Mouse (Mus musculus) telencephalon, adult 2 months (tissue): Measurements from ENCODE around the gene Nck2.

Source experiments
- DNase-seq: peaks from one replicate; pipeline ENCODE4 v3.0.0-alpha.2; 2011; ENCODE audit warnings: low read depth, low spot score

The Nck2 gene

DNA sequence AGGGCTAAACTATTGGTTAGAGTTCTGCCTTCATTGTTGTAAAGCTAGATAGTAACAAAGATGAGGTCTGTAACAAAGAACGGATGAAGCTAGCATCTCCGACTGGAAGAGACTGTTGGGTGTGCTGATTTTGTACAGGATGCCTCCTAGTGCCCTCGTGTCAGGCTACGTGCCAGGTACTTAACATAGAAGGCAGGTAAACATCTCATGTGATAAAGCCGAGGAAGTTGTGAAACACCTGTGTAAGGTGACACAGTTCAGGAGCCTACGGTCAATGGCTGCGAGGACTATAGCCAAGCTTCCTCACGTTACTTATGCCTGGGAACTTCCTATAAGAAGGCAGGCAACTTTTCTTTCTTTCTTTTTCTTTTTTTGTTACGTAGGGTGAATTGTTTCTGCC is at the start of gene Nck2:
Nck2 (plus strand) TSS at position 49 of the 400 bp plus-strand sequence.
- DNase-seq = no peak

DNA sequence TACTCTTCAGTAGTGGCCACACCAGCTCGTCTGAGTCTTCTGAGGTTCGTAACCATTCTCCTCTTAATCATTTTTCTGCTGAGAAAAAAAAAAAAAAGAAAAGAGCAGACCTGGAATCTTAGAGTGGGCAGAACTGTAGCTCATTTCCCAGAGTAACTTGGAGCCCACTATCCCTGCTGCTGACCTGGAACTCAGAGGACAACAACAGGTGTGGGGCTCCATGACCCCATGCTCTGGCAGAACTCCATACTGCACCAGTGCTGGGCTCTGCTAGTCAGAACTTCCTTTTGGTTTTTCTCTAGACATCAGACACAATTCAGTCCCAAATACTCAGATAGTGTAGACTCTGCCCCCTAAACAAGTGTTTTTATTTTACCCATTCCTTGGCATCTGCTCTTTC is 49.3 kb upstream of the Nck2 start:
- DNase-seq = no peak

DNA sequence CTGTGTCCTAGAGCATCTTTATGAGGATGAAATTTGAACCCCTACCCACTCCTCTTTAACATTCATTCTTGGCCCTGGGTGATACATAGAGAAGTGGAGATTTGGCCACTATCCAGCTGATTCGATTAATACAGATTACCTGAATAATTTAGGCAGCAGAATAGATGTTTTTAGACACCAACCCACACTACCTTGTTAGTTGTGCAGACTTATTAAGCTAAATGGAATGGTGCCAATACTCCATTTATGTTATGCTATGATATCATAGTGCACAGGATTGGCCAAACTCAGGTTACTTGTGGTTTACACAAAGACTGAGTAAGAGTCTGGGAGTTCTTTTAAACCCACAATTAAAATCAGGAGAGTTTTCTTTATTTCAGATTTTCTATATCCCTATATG is 48.6 kb upstream of the Nck2 start:
- no peak for DNase-seq

DNA sequence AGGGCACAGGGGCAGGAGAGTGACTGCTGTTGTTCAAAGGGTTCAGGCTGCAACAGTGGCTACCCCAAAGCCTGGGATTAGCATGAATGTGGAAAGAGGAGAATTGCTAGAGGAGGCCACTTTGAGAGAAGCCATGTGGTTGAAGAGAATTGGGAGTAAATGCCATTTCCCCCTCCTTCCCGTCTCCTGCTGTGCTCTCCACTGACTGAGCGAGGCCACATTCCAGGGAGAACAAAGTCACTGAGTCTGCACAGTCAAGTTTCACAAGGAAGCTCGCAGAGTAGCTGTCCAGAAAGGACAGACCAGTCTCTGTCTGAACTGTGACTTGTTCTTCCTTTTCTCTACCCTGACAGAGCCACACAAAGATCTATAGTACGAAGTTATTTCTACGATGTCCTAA is 47.9 kb upstream of the Nck2 start:
- no peak for DNase-seq

DNA sequence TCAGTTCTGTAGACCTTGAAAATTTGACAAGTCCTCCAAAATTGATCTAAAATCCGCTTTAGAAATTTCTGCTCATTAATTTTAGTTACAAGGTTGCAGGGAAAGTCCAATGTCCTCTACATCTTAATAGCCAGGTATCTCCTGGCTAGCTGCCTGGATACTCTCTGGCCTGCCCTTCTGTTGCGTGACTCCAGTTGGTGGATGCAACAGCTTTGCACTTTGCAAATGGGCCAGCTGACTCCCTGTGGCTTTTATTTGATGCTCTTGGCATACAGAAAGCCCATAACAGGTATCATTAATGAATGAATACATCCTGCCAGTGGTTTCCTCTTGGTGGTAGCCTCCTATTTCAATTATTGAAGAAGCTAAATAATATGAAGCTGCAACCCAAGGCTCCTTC is 47.3 kb upstream of the Nck2 start:
- no peak for DNase-seq

DNA sequence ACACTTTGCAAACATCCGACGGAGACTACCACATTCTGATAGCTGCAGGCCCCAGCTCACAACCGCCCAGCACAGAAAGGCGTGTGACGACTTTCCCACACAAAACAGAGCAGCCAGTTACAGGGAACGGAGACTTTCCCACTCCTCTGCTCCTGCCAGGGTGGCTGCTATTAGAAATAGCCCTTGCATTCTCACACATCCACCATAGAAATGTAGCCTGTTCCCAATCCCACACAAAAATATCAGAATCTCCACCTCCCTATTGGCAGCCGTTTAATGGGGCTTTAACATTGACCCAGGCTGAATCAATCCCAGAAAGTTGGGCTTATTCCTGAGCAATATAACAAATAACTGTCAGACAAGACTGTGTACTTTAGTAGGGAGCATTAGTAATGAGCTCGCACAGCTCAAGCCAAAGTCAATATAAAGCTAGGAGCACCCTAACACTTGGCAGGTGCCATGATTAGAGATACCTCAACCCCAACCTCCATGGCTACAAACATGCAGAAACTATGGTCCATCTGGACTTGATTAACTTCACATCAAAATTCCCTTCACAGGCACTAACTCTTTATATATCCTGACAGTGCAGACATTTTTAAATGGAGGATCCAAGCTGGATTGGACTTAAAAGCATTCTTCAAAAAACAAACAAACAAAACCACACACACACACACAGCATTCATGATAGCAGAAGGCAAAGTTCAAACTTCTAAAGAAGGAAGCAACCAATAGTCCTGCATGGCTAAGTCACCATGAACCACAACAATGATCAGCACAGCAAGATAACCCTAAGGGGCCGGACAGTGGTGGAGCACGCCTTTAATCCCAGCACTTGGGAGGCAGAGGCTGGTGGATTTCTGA is 45.4 kb upstream of the Nck2 start:
- DNase-seq = no peak

DNA sequence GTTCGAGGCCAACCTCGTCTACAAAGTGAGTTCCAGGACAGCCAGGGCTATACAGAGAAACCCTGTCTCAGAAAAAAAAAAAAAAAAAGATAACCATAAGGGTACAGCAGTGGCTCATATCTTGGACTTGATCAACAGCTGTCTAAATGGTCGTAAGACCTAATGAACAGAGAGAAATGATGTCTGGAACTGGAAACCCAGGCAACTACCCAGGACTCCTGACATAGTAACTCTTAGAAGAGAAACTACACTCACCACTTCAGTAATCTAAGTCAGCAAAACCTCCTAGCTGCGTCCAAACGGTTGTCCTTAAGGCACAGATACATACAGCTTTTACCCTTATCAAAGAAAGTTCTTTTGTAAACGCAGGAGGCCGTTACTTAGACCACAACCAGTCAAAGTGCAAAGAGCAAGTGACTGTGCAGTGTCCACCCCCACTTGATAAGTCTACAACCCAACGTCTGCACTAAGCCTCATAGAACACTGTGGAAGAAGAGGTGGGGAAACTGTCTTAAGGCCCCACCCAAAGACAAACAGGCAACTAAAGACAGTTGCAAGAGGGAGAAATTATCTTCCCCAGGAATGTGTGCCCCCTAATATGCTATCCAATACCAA is 44.7 kb upstream of the Nck2 start:
- no peak for DNase-seq

DNA sequence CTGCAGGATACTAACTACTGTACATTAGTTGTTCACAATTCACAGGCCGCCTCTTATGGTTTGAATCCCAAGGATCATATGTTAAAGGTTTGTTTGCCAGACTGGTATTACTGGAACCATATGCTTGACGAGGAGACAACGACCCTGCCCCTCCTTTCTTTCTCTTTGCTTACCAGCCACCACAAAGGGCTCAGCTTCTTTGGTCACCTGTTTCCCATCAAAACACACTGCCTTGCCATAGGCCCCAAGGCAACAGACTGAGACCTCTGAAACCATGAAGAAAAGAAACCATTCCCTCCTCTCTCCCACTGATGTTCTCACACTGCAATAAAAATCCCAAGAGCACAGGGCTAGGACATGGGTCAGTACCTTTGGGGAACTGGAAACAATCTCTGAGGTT is 43.7 kb upstream of the Nck2 start:
- no peak for DNase-seq

DNA sequence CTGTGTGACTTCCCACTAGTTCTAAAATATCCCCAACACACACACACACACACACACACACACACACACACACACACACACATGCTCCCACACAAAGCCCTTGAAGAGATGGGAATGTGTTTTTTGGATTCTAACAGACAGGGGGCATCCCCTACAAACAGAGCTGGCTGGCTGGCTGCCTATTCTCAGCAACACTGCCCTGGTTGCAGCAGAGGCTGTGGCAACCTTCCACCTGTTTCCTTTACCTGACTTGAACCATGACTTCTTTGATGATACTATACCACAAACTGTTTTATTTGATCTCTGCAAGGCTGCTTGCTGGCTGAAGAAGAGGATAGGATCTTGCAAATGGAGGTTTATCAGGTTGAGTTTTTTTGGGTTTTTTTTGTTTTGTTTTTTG is 41.0 kb upstream of the Nck2 start:
- DNase-seq = no peak

DNA sequence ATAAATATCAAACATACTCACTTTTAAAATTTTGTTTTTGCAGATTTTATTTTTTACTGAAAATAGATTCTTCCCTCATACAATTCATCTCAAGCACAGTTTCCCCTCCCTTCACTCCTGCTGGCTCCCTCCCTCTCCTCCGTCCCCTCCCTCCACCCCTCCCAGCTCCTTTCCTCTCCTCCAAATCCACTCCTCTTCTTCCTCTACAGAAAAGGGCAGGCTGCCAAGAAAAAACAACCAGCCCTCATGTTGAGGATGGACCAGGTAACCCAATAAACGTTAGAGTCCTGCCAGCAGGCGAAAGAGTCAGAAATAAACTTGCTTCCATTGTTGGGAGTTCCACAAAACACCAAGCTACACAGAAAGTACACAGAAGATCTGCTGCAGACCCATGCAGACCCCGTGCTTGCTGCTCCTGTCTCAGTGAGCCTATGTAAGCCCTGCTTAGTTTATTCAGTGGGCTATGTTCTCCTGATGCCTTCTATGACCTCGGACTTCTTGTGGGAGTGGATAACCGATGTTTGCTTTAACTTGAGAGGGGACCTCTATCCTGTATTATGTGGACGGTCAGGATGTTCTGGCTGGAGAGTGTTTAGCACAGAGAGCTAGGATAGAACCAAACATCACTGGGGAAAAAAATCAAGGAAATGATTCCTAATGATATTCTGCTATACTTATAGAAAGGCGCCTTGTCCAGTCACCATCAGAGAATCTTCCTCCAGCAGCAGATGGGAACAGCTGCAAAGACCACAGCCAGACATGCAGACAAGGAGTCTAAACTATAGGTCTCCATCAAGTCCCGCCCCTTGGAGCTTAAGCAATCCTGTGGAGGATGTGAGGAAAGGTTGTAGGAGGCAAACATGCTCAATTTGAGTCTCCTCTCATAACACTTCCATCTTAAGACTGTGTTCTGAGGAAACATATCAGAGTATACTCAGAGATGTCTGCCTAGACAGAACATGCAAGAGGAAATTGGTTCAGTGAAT is 39.4 kb upstream of the Nck2 start:
- no peak for DNase-seq

DNA sequence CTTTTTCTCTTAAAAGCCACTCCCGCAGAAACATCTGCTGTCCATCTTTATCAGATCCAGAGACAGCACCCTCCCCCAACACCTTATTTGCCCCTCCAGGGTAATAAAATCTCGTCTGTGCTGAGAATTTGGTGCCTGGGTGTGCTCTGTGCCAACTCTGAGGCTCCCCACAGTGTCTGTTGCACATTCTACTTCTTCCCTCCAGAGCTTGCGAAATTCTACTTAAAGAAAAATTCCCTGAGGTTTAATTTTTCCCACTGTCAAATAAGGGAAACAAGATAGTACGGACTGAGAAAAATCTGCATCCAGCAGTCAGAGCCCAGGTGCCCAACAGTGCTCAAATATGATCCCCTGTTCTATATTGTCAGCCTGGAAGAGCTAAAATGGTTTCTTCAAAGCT is 35.4 kb upstream of the Nck2 start:
- DNase-seq = no peak

DNA sequence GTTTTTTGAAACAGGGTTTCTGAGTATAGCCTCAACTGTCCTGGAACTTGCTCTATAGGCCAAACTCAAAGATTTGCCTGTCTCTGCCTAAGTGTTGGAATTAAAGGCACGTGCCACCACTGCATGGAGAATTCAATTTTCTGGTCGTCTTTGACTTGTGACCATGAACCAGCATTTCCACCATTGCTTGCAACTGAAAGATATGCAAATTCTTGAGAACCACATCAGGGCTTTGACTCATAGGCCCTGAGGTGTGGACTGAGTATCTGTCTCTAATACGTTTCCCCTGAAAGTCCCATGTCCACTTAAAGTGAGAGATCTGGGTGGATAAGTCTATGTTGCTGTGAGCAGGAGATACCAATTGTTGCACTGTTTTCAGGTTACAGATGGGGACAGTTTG is 31.6 kb upstream of the Nck2 start:
- DNase-seq = no peak

DNA sequence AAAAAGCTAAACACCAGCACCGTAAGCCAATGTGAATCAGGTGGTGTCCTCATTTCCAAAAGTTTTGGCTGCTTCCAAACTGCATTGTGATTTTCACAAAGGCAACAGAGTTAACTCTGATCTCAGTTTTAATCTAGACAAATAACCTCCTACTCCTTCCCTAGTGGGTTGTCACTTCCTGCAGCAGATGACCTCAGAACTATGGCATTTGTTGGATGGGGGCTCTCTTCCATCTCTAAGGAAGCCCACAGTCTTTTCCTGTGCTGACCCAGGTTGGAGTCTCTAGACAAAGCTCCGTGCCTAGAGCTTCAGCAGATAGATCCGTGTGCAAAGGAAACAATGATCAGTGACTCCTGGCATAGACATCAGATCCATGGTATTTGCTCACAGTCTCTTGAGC is 31.1 kb upstream of the Nck2 start:
- no peak for DNase-seq

DNA sequence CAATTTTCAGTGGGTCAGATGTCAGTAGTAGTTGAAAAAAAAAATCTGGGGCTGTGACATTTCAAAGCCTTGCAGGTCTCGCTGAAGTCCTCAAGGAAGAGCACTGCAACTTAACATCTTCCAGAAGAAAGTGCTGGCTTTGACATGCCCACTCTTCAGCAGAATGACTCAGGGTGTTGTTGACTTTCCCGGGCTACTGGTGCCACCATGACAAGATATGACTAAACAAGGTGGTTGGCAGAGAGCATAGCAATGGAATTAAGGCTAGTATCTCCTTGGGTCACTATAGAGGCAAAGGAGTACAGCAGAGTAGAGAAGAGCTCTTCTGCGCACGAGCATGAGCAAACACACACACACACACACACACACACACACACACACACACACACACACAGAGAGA is 30.6 kb upstream of the Nck2 start:
- no peak for DNase-seq

DNA sequence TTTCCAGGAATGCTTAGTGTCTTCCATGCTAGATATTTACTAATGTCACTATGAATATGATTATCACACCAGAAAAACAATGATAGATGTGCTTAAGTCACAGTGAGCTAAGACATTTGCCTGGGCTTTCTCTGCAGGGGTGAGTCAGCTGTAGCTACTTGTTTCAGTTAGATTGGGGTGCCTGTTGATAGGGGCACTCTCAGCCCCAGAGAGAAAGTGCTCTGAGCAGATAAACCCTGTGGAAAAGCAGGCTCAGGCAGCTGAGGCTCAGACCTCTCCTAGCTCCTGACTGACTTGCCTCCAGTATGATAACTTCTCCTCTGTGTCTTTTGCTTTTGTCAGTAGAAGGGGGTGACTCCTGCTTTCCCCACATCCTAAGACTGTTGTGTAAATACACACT is 30.2 kb upstream of the Nck2 start:
- no peak for DNase-seq

DNA sequence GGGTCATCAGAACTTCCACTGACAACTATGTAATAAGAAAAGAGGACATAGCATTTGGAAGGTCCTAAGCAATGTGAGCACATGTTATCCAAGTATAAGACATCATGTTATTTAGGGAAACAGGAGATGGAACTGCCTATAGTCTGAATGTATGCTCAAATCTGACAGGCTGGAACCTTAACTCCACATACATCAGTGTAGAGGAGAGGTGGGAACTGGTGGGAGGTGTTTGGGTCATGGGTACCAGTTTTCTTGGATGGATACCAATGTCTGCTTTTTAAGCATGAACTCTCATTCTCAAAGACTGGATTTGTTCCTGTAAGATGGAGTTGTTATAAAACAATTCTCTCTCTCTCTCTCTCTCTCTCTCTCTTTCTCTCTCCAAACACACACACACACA is 29.4 kb upstream of the Nck2 start:
- DNase-seq = no peak

DNA sequence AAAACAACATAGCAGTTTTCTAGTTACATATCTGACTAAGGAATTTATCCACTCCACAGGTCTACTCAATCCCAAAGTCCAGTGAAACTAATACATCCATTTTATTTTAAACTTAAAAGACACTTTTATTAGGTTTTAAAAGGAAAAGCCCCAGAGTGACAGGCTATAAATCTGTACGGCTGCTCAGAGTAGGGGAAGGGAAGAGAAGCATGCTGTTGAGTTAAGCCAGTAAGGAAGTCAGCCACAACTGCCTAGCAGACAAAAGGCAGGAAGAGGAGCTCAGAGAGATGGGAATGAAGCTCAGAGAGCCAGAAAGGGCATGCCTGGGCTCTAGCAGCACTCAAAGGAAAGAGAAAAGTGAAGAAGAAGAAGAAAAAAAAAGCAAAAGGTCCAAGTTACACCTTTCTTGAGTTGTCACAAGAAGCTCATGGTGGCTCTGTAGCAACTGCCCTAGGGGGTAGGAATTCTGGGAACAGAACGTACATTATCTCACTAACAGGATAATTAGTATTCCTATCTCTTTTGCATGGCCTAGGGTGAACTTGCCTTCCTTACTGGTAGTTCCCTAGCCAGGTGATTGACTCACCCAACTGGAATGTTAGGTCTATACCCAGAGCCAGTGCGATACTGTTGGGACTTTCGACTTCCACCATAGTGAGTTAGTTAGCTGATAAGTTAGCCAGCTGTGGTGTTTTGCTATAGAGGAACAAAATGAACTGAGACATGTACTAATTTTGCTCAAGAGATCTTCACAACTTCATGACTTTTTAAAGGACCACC is 21.2 kb upstream of the Nck2 start:
- DNase-seq = no peak

DNA sequence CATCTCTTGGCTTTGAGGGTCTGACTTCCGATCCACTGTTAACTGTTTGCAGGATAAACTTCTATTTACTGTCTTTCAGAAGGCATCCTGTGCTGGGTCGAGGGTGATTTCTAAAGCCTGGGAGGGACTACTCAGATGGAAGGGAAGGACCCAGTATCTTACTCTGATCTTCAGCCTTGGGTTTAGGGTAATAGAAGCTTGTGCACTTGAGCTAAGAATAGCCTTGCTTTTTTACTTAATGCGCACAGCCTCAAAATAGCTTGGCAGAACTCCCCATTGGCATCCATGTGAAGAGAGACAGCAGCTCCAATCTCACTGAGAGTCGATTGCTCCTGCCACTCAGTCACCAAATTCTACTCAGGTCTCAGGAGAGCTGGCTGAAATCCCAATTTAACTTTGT is 17.9 kb upstream of the Nck2 start:
- DNase-seq = no peak

DNA sequence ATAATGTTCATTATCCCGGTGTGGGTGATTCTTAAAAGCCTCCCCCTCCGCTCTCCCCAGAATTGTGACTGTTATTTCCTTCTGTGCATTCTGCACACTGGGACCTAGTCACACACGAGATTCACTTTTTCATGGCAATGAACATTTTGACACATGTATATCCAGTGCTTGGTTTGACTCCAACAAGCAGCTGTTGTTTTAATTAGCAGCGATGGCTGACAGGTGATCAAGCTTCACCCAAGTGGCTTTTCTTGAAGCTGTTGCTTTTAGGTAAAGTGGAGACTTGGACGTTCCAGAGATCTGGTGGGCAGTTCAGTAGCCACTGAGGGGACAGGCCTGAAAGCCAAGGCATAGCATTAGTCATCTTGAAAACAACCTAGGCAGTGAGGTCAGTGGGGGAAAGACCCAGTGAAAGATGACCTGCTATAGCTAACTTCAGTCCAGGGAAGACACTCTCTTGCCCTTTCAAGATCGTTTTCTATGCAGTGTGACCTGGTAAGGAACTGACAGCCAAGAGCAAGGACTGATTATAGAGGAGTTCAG is 17.3 kb upstream of the Nck2 start:
- no peak for DNase-seq

DNA sequence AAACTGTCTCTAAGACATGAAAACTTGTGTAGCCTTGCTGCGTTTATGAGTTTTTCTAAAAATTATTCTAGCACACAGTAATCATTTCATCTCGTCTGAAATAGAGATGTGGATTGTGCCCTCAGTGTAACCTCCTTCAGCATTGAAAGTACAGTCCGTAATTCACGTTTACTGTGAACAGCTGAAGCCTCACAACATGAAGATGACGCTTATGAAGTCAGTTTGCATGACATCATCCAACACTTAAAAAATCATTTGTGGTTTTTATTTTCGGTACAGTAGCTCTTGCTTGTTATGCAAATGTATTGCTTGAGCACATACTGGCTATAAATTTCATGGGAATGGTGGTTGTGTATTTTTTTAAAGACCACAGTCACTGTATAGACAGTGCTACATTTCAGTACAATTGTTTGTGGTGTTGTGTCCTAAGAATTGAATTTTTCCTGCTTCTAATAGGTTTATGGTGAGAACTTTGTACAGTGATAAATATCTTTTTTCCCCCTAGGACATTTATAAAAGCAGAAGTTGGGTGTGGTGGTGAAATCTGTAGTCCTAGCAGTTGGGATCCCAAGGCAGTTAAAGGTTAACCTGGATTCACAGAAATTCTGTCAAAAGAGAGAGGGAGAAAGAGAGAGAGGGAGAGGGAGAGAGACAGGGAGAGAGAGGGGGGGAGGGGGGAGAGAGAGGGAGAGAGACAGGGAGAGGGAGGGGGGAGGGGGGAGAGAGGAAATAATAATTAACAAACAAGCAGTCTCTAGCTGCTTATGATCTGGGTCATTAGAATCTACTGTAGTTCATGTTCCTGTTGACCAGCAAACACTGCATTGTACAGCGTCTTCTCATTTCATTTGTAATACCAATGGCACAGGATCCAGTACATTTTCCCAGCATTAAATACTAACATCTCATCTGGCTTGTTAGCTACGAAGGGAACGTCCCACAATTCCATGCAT is 14.2 kb upstream of the Nck2 start:
- no peak for DNase-seq
